Mouse (Mus musculus) adrenal gland, adult (tissue): ENCODE measurements at regions not wholly inside any gene's neighbourhood (a gene's known extent, or its start where the extent isn't known, plus 50 kb on each side); places are given as distances from the start of the nearest gene placed in this dataset.
"Not testable (repeated sequence)": the region's sequence is repeated elsewhere in the genome, so short reads cannot be mapped to it uniquely, and the experiment has no call there.

Experiments used
- DNase-seq, 2 experiments: peaks; one replicate each; pipeline ENCODE4 v3.0.0; 2022 to 2023; ENCODE audit warnings: low spot score in 1 of 2; ENCODE audit not compliant: inconsistent age in 2 of 2

GRCm38 (mm10) chr2:114723971-114724666 is 69.4 kb upstream of the Dph6 start:
- no peak for DNase-seq

GRCm38 (mm10) chr2:114727197-114727596 is 72.4 kb upstream of the Dph6 start:
- no peak for DNase-seq

- DNase-seq = no peak
Observed at GRCm38 (mm10) chr2:114734861-114735569, 80.3 kb upstream of the Dph6 start.

GRCm38 (mm10) chr2:114739421-114740212 is 84.9 kb upstream of the Dph6 start:
- DNase-seq = no peak

- DNase-seq = no peak
Observed at GRCm38 (mm10) chr2:114763276-114763675, 108.5 kb upstream of the Dph6 start.

GRCm38 (mm10) chr2:114773723-114774122 is 119.0 kb upstream of the Dph6 start:
- not testable (repeated sequence) for DNase-seq

- peak in 1 of 2 experiments; percentile 53 for DNase-seq
Observed at GRCm38 (mm10) chr2:114774278-114774677, 119.5 kb upstream of the Dph6 start.

GRCm38 (mm10) chr2:114775532-114775931 is 120.8 kb upstream of the Dph6 start:
- DNase-seq = peak in 1 of 2 experiments; percentile 71

GRCm38 (mm10) chr2:114776176-114776575 is 121.4 kb upstream of the Dph6 start:
- peak in 1 of 2 experiments; percentile 55 for DNase-seq

GRCm38 (mm10) chr2:114782450-114782849 is 127.7 kb upstream of the Dph6 start:
- peak; percentile 18 to 67 for DNase-seq

- DNase-seq = peak in 1 of 2 experiments; percentile 28
Observed at GRCm38 (mm10) chr2:114784191-114784590, 129.4 kb upstream of the Dph6 start.

GRCm38 (mm10) chr2:114788251-114788650 is 133.5 kb upstream of the Dph6 start:
- no peak for DNase-seq

GRCm38 (mm10) chr2:114796630-114797290 is 142.0 kb upstream of the Dph6 start:
- no peak for DNase-seq

GRCm38 (mm10) chr2:114797291-114797650 is 142.5 kb upstream of the Dph6 start:
- DNase-seq = no peak

GRCm38 (mm10) chr2:114803241-114803640 is 148.5 kb upstream of the Dph6 start:
- no peak for DNase-seq

- peak in 1 of 2 experiments; percentile 36 for DNase-seq
Observed at GRCm38 (mm10) chr2:114803928-114804327, 149.2 kb upstream of the Dph6 start.

- no peak for DNase-seq
Observed at GRCm38 (mm10) chr2:114805436-114806047, 150.8 kb upstream of the Dph6 start.

- DNase-seq = no peak
Observed at GRCm38 (mm10) chr2:114808046-114808445, 153.3 kb upstream of the Dph6 start.

GRCm38 (mm10) chr2:114812141-114812902 is 157.6 kb upstream of the Dph6 start:
- peak; percentile 27 to 68 for DNase-seq

GRCm38 (mm10) chr2:114812903-114813290 is 158.1 kb upstream of the Dph6 start:
- peak; percentile 18 to 52 for DNase-seq
